Mouse (Mus musculus): ENCODE results near the gene Msrb2. TPM values are rescaled to one million over a fixed set of nuclear protein-coding genes. Genes with fewer than 3 reads are reported as not detected.

The Msrb2 gene
- total RNA-seq, 2 experiments from 2014 or later: 22.3 to 22.4 TPM

- no peak for DNase-seq (ENCODE audit: low spot score in 2 of 2)
These were observed 17.3 kb downstream of the Msrb2 start for GRCm38 (mm10) chr2:19388329-19389103.

- no peak for DNase-seq (ENCODE audit: low spot score in 2 of 2)
These were observed 19.3 kb downstream of the Msrb2 start for GRCm38 (mm10) chr2:19390411-19391143.

- no peak for DNase-seq (ENCODE audit: low spot score in 2 of 2)
These were observed 20.4 kb downstream of the Msrb2 start for GRCm38 (mm10) chr2:19391649-19392048.

GRCm38 (mm10) chr2:19392793-19393192 lies 21.6 kb downstream of the Msrb2 start:
- DNase-seq (ENCODE audit: low spot score in 2 of 2): peak in 1 of 2 experiments; percentile 13

- DNase-seq (ENCODE audit: low spot score in 2 of 2): no peak
These were observed 34.2 kb downstream of the Msrb2 start for GRCm38 (mm10) chr2:19405409-19405808.

- DNase-seq (ENCODE audit: low spot score in 2 of 2): no peak
These were observed 35.3 kb downstream of the Msrb2 start for GRCm38 (mm10) chr2:19406531-19406930.

GRCm38 (mm10) chr2:19414222-19414965 lies 43.2 kb downstream of the Msrb2 start:
- peak; percentile 60 to 68 for DNase-seq (ENCODE audit: low spot score in 2 of 2)

- peak; percentile 32 to 90 for DNase-seq (ENCODE audit: low spot score in 2 of 2)
These were observed 43.9 kb downstream of the Msrb2 start for GRCm38 (mm10) chr2:19415063-19415521.

GRCm38 (mm10) chr2:19416066-19416465 lies 44.8 kb downstream of the Msrb2 start:
- DNase-seq (ENCODE audit: low spot score in 2 of 2): no peak

- DNase-seq (ENCODE audit: low spot score in 2 of 2): no peak
These were observed 48.6 kb downstream of the Msrb2 start for GRCm38 (mm10) chr2:19419686-19420345.

- no peak for DNase-seq (ENCODE audit: low spot score in 2 of 2)
These were observed 51.0 kb downstream of the Msrb2 start for GRCm38 (mm10) chr2:19422226-19422625.

- no peak for DNase-seq (ENCODE audit: low spot score in 2 of 2)
These were observed 51.8 kb downstream of the Msrb2 start for GRCm38 (mm10) chr2:19423086-19423485.

GRCm38 (mm10) chr2:19429031-19429430 lies 57.8 kb downstream of the Msrb2 start:
- no peak for DNase-seq (ENCODE audit: low spot score in 2 of 2)

- no peak for DNase-seq (ENCODE audit: low spot score in 2 of 2)
These were observed 58.8 kb downstream of the Msrb2 start for GRCm38 (mm10) chr2:19429691-19430690.

GRCm38 (mm10) chr2:19430746-19431145 lies 59.5 kb downstream of the Msrb2 start:
- no peak for DNase-seq (ENCODE audit: low spot score in 2 of 2)

- no peak for DNase-seq (ENCODE audit: low spot score in 2 of 2)
These were observed 59.9 kb downstream of the Msrb2 start for GRCm38 (mm10) chr2:19431186-19431585.

- no peak for DNase-seq (ENCODE audit: low spot score in 2 of 2)
These were observed 60.5 kb downstream of the Msrb2 start for GRCm38 (mm10) chr2:19431614-19432323.

- no peak for DNase-seq (ENCODE audit: low spot score in 2 of 2)
These were observed 73.1 kb downstream of the Msrb2 start for GRCm38 (mm10) chr2:19444346-19444745.
